Mouse (Mus musculus) T-helper 17 cell (primary cell): Measurements from ENCODE around the gene Nbl1.

ENCODE experiments used
- in situ Hi-C, 2 experiments: fragments of 300-600 bp; cut with MboI, MseI; formaldehyde crosslinking; loops; 1 replicate in 1 of 2; 2 replicates in 1 of 2; pipeline ENCODE4 v1.15.1; 2025; ENCODE audit warnings: high pct_unique_total_duplicates in 2 of 2

The Nbl1 gene

DNA sequence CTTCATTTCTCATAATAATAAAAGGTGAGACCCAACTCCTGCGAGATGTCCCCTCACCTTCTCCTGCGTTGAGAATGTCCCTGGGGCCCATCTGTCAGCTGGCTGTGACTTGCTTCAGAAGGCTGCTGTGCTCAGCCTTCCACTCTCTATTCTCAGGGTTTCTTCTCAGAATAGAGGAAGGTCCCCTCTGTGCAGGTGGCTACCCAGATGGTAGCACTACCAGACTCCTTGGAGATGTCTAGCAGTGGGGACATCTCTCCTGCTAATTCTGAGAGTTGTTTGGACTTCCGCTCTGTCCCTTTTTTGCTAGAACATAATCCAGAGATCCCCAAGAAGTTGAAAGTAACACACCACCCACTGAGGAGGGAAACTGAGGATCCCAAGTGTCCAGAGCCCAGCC is 57.9 kb downstream of the Nbl1 start:
- in situ Hi-C loops: loop anchor here in 1 of 2 experiments (10.0 kb wide), 1 partner anchor 750 kb away; no protein-coding TSS in a partner anchor

DNA sequence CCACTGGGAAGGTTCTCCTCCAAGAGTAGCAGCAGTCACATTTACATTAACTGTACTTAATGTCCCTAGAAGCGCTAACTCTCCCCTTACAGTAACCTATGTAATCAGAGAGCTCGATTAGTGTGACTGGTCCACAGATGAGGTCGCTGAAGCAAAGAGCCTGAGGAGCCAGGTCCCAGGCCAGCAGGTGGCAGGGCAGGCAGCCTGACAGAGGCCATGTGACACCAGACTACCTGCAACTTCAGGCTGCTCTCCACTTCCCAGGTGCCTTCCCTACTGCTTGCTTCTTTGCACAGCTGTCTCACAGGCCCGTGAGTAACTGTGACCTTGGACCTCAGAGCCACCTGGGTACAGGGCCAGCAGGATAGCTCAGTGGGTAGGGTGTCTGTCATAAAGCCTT is 58.3 kb downstream of the Nbl1 start:
- in situ Hi-C loops: loop anchor here in 1 of 2 experiments (10.0 kb wide), 1 partner anchor 750 kb away; no protein-coding TSS in a partner anchor

DNA sequence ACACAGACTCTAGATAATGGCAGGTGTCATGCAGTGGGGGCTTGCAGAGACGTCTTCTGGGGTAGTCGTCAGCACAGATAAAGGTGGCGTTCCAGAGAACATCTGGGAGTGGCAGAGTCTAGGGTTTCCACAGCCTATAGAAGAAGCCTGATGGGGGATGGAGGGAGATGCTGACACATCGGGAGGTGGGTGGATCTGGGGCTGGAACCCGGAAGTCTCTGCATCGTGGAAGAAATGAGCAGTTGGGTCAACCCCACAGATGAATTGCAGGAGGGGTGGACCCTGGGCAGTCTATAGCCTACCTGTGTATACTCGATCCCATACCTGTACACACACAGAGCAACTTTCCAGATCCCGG is 58.8 kb downstream of the Nbl1 start:
- in situ Hi-C loops: loop anchor here in 1 of 2 experiments (10.0 kb wide), 1 partner anchor 751 kb away; no protein-coding TSS in a partner anchor

DNA sequence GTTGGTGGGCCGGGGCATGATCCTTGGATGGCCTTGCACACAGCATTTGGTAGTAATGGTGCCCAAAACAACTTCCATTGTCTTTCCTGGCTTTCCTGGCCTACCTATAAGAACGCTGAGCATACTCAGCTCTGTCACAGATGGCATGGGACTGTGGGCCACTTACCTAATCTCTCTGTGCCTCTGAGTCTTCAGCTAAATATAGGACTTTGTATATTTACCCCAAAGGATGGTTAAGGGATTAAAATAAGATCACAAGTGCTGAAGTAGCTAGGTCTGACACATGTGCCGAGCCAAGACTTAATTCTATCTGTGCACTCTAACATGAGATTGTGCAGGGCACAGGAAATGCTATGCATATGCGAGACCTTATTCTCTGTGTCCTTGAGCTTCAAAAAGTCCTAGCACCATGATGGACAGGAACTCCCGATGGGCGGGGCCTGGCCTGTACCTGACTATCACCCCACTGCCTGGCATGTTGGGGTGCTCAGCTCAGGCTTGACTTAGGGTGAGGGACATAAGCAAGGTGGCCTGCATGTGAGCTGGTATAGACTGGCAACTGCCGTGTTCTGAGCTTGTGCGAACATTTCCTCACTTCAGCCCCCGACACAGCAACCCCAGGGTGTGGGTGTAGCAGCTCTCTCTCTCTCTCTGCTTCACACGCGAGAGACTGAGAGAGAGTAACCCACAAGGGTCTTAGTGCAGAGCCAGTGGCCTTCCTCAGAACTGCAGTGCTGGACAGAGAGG is 59.4 kb downstream of the Nbl1 start:
- in situ Hi-C loops: loop anchor here in 1 of 2 experiments (10.0 kb wide), 1 partner anchor 751 kb away; no protein-coding TSS in a partner anchor

DNA sequence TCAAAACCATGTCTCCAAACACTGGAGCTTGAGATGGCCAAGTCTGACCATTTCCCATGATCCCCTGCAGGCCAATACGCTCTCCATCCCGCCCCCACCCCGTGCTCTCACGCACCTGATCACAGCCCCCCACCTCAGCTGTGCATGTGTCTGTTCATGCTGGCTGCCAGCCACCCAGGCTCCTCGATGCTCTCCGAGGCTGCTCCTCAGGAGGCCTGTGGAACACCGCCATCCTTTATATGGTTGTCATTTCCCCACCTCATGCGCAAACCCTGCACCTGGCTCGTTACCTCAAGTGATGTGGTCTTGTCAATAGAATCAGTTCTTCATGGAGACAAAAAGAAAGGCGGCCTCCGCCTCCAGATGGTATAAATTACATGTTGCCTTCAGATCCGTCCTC is 60.3 kb downstream of the Nbl1 start:
- in situ Hi-C loops: loop anchor here in 1 of 2 experiments (10.0 kb wide), 1 partner anchor 752 kb away; no protein-coding TSS in a partner anchor
